Mouse (Mus musculus): ENCODE results near the gene Zfp617.
"Not testable (repeated sequence)": the region's sequence is repeated elsewhere in the genome, so short reads cannot be mapped to it uniquely, and the experiment has no call there.

DNA sequence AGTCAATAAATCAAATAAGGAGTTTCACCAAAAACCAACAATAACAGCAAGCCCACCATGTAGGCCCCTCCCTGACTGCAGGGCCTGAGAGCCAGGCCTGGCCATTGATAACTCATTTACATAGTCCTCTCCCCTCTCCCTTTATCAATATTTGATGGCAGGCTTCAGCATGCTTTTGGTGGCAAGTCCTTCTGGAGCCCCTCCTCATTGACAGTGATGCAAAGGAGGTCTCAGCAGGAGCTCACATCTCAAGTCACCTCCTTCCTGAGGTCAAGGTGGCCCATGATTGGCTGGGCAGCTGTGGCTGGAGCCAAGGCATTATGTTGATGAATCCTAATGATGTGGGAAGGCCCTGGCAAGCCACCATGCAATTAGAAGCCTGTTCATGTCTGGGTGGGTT lies 46.4 kb upstream of the Zfp617 start:
- not testable (repeated sequence) for TF ChIP-seq POLR2A (IDR thresholded peaks at IDR 0.05; ENCODE audit: borderline replicate concordance, extremely low read depth, low read depth, low read length); CTCF (IDR thresholded peaks at IDR 0.05; ENCODE audit: insufficient read depth, low read length)

Data from lung, adult 2 months (tissue).